Mouse (Mus musculus) layer of hippocampus, postnatal 36 days (tissue): ENCODE data around the gene Sars2. TPM values are rescaled to one million over a fixed set of nuclear protein-coding genes. Genes with fewer than 3 reads are reported as not detected.

Experiments used
- total RNA-seq, 2 experiments: library from RNA; stranded (reverse); gene quantifications; 2 replicates each; pipeline ENCODE4 v1.2.3; 2021

Sars2 gene
- total RNA-seq, 2 experiments from 2014 or later = 9.9 to 11.6 TPM

Other genes with a start within 250 kb of the Sars2 start
- gene Ifnl2, start 231.5 kb upstream of the Sars2 start, total RNA-seq = not detected
- gene Ifnl3, start 219.2 kb upstream of the Sars2 start, total RNA-seq = not detected
- not detected for gene Sycn, start 201.1 kb upstream of the Sars2 start, total RNA-seq
- under 1 TPM; 0.48 to 0.52 TPM for gene Nccrp1, start 194.7 kb upstream of the Sars2 start, total RNA-seq
- 10 to 100 TPM; 66.4 to 79.4 TPM for gene Samd4b, start 143.8 kb upstream of the Sars2 start, total RNA-seq
- 10 to 100 TPM; 15.1 to 15.8 TPM for gene Pak4, start 143.8 kb upstream of the Sars2 start, total RNA-seq
- gene Acp7, start 110.7 kb upstream of the Sars2 start, total RNA-seq = 1 to 10 TPM; 1.2 to 1.7 TPM
- 10 to 100 TPM; 16.8 to 20.1 TPM for gene Fbxo27, start 49.1 kb upstream of the Sars2 start, total RNA-seq
- 1 to 10 TPM in 1 of 2 experiments, under 1 TPM in 1; 0.92 to 1.3 TPM for gene Fbxo17, start 25.2 kb upstream of the Sars2 start, total RNA-seq
- 10 to 100 TPM; 55.7 to 56.6 TPM for gene Mrps12, start 172 bp upstream of the Sars2 start, total RNA-seq
- gene Ccer2, start 14.2 kb downstream of the Sars2 start, total RNA-seq = under 1 TPM; 0.38 to 0.45 TPM
- gene Sirt2, start 24.7 kb downstream of the Sars2 start, total RNA-seq = 100 to 1,000 TPM; 156 to 162 TPM
- gene Nfkbib, start 25.5 kb downstream of the Sars2 start, total RNA-seq = 10 to 100 TPM; 25.3 to 29.2 TPM
- 1 to 10 TPM; 2.5 TPM for gene Rinl, start 47.0 kb downstream of the Sars2 start, total RNA-seq
- 100 to 1,000 TPM; 417 to 431 TPM for gene Hnrnpl, start 66.5 kb downstream of the Sars2 start, total RNA-seq
- gene Ech1, start 83.2 kb downstream of the Sars2 start, total RNA-seq = 10 to 100 TPM; 60.8 to 61.8 TPM
- gene Lgals4, start 91.9 kb downstream of the Sars2 start, total RNA-seq = 1 to 10 TPM; 3.6 to 6.1 TPM
- not detected for gene Lgals7, start 121.9 kb downstream of the Sars2 start, total RNA-seq
- under 1 TPM; 0.22 to 0.35 TPM for gene Capn12, start 139.4 kb downstream of the Sars2 start, total RNA-seq
- gene Actn4, start 220.3 kb downstream of the Sars2 start, total RNA-seq = 100 to 1,000 TPM; 121 to 130 TPM
- 100 to 1,000 TPM; 190 to 196 TPM for gene Eif3k, start 239.9 kb downstream of the Sars2 start, total RNA-seq
- 1 to 10 TPM; 1.7 to 1.9 TPM for gene Map4k1, start 240.1 kb downstream of the Sars2 start, total RNA-seq